Mouse (Mus musculus) hindbrain, embryonic 13.5 days (tissue): ENCODE data around the gene Ttll4. TPM values are rescaled to one million over a fixed set of nuclear protein-coding genes. Genes with fewer than 3 reads are reported as not detected.

ENCODE experiments used
- ATAC-seq: fragments of 200-750 bp; cut with Nextera tagmentation; 2 replicates; pipeline ENCODE4 v1.8.0; 2017; ENCODE audit warnings: moderate TSS enrichment; ENCODE audit not compliant: low FRiP score
- H3K27ac ChIP-seq: fragments of 300-500 bp; sonication (generic); 2 replicates; pipeline ENCODE4 v1.5.1; 2015; ENCODE audit warnings: inconsistent platforms, mild to moderate bottlenecking, moderate library complexity
- H3K27me3 ChIP-seq: fragments of 300-500 bp; sonication (generic); 2 replicates; pipeline ENCODE4 v1.6.1; 2015; ENCODE audit warnings: mild to moderate bottlenecking, inconsistent platforms
- H3K36me3 ChIP-seq: fragments of 300-500 bp; sonication (generic); 2 replicates; pipeline ENCODE4 v1.6.1; 2015; ENCODE audit warnings: mild to moderate bottlenecking, inconsistent platforms
- H3K4me1 ChIP-seq: fragments of 300-500 bp; sonication (generic); replicated peaks from 2 replicates; pipeline ENCODE4 v1.6.1; 2015; ENCODE audit warnings: inconsistent platforms
- H3K4me2 ChIP-seq: fragments of 300-500 bp; sonication (generic); 2 replicates; pipeline ENCODE4 v1.6.1; 2015; ENCODE audit warnings: inconsistent platforms, mild to moderate bottlenecking, moderate library complexity
- H3K4me3 ChIP-seq: fragments of 300-500 bp; sonication (generic); 2 replicates; pipeline ENCODE4 v1.5.1; 2015; ENCODE audit warnings: mild to moderate bottlenecking, inconsistent platforms
- H3K9ac ChIP-seq: fragments of 300-500 bp; sonication (generic); 2 replicates; pipeline ENCODE4 v1.6.1; 2015; ENCODE audit warnings: mild to moderate bottlenecking, inconsistent platforms
- H3K9me3 ChIP-seq: fragments of 300-500 bp; sonication (generic); 2 replicates; pipeline ENCODE4 v1.6.1; 2016; ENCODE audit warnings: inconsistent platforms
- WGBS: fragments of 180-500 bp; shearing (Covaris S2); methylation state at CpG from one replicate; pipeline ENCODE4 v1.1.7; 2015; 5-methylcytosine and 5-hydroxymethylcytosine counted together
- polyA plus RNA-seq: library from polyadenylated mRNA; unstranded; fragments of >200 nt; fragmentation: Nextera tagmentation; extraction: Ambion mirVana; gene quantifications from 2 replicates; pipeline ENCODE4 v1.2.1, GENCODE M21; 2015

Ttll4 gene
- polyA plus RNA-seq, 1 experiment from 2014 or later, result 13.3 TPM

DNA sequence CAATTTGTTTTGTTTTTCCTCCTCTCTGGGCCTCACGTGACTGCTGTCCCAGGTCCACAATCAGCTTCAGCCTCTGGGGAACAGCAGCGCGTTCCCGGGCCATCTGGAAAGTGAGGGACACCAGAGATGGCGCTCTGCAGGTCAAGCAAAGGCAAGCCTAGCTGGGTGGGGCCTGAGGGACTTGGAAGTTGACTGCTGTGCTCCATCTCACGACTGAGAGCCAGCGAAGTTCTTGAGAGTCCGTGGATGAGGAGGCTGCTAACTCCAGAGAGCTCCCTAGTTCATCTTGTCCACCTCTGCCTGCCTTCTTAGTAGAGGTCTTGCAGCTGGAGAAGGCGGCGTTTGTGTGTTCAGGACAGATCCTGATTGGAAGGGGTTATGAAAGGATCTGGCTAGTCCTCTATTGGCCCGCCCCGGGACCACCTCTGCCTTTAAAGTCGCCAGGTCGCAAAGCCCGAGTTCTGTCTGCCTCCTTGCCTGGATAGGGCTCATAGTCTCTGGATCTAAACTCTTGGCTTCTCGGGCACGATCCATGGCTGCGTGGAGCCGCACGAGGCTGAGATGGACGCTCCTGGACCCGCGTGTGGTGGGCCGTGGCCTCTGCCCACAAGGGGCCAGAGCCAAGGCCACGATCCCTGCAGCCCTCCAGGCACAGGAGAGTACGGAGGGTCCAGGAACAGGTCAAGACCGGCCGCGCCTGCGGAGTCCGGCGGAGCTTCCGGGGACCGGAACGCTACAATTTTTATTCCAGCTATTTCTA is 51.7 kb downstream of the Ttll4 start, which contains the start of gene Cyp27a1:
Gene Cyp27a1, plus strand, starts transcription at position 476 of the 760 bp plus-strand sequence.
- no peaks in the 10 kb centered on the region for H3K9me3 ChIP-seq
- ATAC-seq, result no peak
- H3K27me3 ChIP-seq, result peaks cover 17% of the 10 kb centered on the region
- H3K4me2 ChIP-seq, result peak within 1 kb of the TSS; percentile 88
- H3K9ac ChIP-seq, result peak within 1 kb of the TSS; percentile 73
- H3K4me3 ChIP-seq, result peak within 1 kb of the TSS; percentile 44
- H3K4me1 ChIP-seq, result peaks cover 14% of the 10 kb centered on the region
- H3K27ac ChIP-seq, result no peak within 1 kb of the TSS
- no peaks in the 10 kb centered on the region for H3K36me3 ChIP-seq
- 2% methylated on average over 35 of the region's 35 CpGs for WGBS

DNA sequence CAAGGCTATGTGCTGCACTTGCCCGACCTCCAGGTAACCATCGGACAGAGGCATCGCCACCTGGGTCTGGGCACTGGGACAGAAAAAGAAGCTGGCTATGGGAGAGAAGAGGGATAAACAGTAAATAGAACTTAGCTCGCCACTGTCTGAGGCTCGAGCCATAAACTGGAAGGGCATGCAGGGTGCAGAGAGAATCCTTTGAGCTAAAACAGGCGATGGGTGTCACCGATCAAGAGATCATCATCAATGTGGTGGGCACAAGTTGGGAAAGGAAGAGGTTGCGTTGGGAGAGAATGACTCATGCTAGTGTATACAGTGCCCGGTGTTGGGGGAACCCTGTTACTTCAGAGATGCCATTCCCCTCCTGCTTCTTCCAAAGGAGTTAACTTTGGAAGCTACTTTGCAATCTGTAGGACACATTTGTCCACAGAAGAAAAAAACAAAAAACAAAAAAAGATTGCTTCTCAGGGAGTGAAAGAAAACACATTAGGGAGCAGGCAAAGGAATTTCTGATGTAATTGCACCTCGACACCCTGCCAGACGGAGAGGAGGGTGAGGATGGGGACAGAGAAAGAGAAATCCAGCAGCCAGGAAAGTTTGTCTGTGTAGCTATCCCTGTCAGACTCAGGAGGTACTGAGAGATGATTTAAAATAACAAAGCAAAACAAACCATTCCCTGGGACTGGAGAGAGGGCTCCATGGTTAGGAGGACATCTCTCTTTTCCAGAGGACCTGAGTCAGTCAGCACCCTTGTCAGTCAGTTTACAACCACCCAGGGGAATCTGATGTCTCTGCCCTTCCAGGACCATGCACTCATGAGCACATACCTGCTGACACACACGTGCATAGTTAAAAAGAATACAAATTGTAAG is 52.5 kb downstream of the Ttll4 start:
- Histone ChIP-seq H3K4me2 (peak overlapping the region; percentile 88), H3K4me1 (peaks cover 14% of the 10 kb centered on the region), H3K9me3 (no peaks in the 10 kb centered on the region), H3K27me3 (peaks cover 17% of the 10 kb centered on the region), H3K9ac (peak overlapping the region; percentile 73), H3K27ac (no peak overlapping the region), H3K4me3 (peak overlapping the region; percentile 44), H3K36me3 (no peaks in the 10 kb centered on the region)
- no peak for ATAC-seq
- WGBS, result 32% methylated on average over 12 of the region's 12 CpGs

DNA sequence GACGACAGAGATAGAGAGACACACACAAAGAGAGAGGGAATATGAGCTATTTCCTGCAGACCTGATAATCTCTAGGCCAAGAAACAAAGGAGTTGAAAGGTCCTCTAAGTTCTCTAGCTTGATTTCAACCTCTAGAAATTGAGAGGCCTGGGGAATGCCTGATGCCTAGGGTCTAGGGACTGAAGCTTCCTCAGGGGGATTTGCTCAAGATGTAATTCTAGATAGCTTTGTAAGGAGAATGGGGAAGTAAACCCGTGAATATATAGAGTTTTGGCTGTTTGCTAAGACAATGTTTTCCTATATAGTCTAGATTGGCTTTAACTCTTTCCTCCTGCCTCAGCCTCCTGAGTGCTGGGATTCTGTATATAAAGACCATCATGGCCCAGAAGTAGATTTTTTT is 53.4 kb downstream of the Ttll4 start:
- Histone ChIP-seq H3K4me3 (no peak overlapping the region), H3K36me3 (no peaks in the 10 kb centered on the region), H3K9me3 (no peaks in the 10 kb centered on the region), H3K4me2 (no peak overlapping the region), H3K4me1 (peaks cover 14% of the 10 kb centered on the region), H3K27me3 (peaks cover 17% of the 10 kb centered on the region), H3K9ac (no peak overlapping the region), H3K27ac (no peak overlapping the region)
- whole genome bisulfite sequencing, result 70% methylated on average over 2 of the region's 2 CpGs
- ATAC-seq, result no peak

DNA sequence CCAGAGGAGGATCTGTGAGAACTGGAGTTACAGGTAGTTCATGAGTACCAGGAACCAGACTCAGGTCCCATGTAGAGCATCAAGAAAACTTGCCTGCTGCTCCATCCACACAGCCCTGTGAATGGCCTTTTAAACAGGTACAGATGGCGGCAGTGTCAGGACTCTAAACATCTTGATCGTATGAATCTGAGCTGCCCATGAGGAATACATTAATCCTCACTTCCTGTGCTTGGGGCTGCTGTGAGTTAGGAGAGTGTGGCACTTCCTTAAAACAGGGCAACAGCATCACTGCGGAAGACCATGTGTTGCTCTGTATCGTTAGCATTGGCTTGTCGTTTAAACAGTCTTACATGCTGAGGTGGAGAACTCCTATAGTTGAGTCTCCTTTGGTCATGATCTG is 53.9 kb downstream of the Ttll4 start:
- no peak for ATAC-seq
- H3K27me3 ChIP-seq, result peaks cover 17% of the 10 kb centered on the region
- H3K27ac ChIP-seq, result no peak overlapping the region
- peaks cover 14% of the 10 kb centered on the region for H3K4me1 ChIP-seq
- H3K36me3 ChIP-seq, result no peaks in the 10 kb centered on the region
- H3K4me2 ChIP-seq, result no peak overlapping the region
- no peaks in the 10 kb centered on the region for H3K9me3 ChIP-seq
- WGBS, result 80% methylated on average over 5 of the region's 5 CpGs
- no peak overlapping the region for H3K9ac ChIP-seq
- H3K4me3 ChIP-seq, result no peak overlapping the region

DNA sequence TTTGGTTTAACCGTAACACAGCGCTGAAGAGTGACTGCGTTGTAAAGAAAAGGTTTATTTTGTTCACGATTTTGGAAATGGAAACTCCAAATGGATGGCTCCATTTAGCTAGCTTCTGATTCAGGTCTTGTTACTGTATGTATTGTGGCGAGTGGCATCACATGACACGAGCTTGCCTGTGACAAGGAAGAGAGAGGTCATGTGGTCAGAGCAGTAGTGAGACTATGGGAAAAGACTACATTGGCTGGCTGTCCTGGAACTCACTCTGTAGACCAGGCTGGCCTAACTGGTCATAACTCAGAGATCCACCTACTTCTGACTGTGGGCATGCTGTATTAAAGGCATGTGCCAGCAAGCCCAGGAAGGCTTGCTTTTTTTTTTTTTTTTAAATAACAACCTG is 54.3 kb downstream of the Ttll4 start:
- H3K4me1 ChIP-seq, result peaks cover 14% of the 10 kb centered on the region
- 89% methylated on average over 6 of the region's 6 CpGs for WGBS
- H3K9me3 ChIP-seq, result no peaks in the 10 kb centered on the region
- no peak overlapping the region for H3K4me2 ChIP-seq
- H3K36me3 ChIP-seq, result no peaks in the 10 kb centered on the region
- no peak overlapping the region for H3K27ac ChIP-seq
- ATAC-seq, result no peak
- no peak overlapping the region for H3K4me3 ChIP-seq
- H3K27me3 ChIP-seq, result peaks cover 17% of the 10 kb centered on the region
- no peak overlapping the region for H3K9ac ChIP-seq

DNA sequence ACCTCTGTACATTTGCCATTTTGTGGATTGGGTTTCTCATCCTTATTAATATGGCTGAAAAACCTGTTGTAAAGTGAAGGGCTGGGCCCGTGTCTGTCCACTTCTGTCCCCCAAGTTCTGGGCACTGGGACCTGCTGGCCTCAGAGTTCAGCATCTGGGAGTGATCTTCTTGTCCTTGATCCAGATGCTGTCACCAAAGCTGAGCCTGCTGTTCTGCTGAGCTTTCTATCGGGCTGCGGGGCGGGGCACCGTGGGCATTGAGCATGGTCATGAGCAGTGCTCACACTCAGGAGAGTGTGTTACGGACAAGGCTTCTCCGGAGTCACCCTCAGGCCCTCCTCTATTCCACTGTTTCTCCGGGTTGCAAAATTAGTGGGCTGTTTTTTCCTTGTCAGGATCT is 56.6 kb downstream of the Ttll4 start:
- Histone ChIP-seq H3K4me2 (no peak overlapping the region), H3K9ac (no peak overlapping the region), H3K4me3 (no peak overlapping the region), H3K36me3 (no peaks in the 10 kb centered on the region), H3K27ac (no peak overlapping the region), H3K4me1 (peaks cover 7% of the 10 kb centered on the region), H3K9me3 (no peaks in the 10 kb centered on the region), H3K27me3 (peaks cover 17% of the 10 kb centered on the region)
- ATAC-seq, result no peak
- WGBS, result 85% methylated on average over 8 of the region's 8 CpGs

DNA sequence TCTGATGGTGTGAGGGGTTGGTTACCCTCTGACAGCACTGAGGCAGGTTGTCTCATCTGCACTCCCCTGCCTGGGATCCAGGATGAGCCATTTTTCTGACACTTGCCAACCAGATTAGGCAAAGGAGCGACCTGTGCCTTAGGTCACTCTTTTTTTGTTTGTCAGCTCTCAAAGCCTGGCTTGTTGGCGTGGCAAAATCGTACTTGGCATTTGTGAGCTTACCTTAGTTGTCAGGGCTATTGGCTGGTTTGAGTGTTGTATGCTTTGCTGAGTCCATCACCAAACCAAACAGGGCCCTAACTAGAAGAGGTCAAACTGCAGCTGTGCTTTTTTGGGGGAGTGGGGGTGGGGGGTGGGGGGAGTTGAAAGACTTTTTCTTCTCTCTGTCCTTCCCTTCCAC is 57.7 kb downstream of the Ttll4 start:
- ATAC-seq, result no peak
- no peak overlapping the region for H3K9ac ChIP-seq
- 72% methylated on average over 3 of the region's 3 CpGs for WGBS
- H3K9me3 ChIP-seq, result no peaks in the 10 kb centered on the region
- no peak overlapping the region for H3K4me2 ChIP-seq
- H3K27ac ChIP-seq, result no peak overlapping the region
- no peaks in the 10 kb centered on the region for H3K36me3 ChIP-seq
- H3K4me1 ChIP-seq, result no peaks in the 10 kb centered on the region
- peaks cover 6% of the 10 kb centered on the region; the same call in 1 of the 2 replicates for H3K27me3 ChIP-seq
- no peak overlapping the region for H3K4me3 ChIP-seq

DNA sequence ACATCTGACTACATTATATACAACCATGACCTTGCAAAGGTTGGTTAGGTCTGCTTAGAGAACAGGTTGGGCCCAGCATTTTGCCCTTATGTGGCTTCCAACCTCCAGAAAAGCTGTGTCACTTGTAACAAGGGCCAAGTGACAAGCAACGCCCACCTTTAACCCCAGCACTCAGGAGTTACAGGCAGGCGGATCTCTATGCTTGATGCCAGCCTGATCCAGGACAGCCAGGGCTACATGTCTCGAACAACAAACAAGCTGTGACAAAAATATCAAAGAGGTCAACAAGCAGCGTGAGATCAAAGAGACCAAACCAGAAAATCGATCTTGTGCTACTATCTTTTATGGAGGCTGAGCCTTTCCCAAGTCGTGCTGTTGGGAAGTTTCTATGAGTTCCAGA is 60.1 kb downstream of the Ttll4 start:
- H3K9ac ChIP-seq, result no peak overlapping the region
- H3K27ac ChIP-seq, result no peak overlapping the region
- H3K4me3 ChIP-seq, result no peak overlapping the region
- ATAC-seq, result no peak
- WGBS, result 82% methylated on average over 6 of the region's 6 CpGs
- H3K9me3 ChIP-seq, result no peaks in the 10 kb centered on the region
- H3K27me3 ChIP-seq, result no peaks in the 10 kb centered on the region
- H3K36me3 ChIP-seq, result no peaks in the 10 kb centered on the region
- H3K4me2 ChIP-seq, result no peak overlapping the region
- no peaks in the 10 kb centered on the region for H3K4me1 ChIP-seq

DNA sequence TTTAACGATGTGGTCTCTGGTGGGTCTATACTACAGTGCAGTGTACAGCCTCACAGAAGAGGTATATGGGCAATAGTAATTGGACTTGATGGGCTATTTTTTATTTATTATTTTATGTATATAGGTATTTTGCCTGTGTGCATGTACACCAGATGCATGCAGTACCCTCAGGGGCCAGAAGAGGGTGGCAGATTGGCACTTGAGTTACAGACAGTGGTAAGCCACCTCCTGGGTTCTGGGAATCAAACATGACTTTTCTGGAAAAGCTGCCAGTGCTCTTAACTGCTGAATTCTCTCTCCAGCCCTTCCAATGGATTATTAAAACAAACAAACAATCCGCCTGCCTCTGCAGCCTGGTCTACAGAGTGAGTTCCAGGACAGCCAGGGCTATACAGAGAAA is 62.2 kb downstream of the Ttll4 start:
- no peak overlapping the region for H3K9ac ChIP-seq
- H3K9me3 ChIP-seq, result no peaks in the 10 kb centered on the region
- WGBS, result 76% methylated on average over 2 of the region's 2 CpGs
- no peak overlapping the region for H3K27ac ChIP-seq
- H3K36me3 ChIP-seq, result no peaks in the 10 kb centered on the region
- H3K4me3 ChIP-seq, result no peak overlapping the region
- H3K4me1 ChIP-seq, result no peaks in the 10 kb centered on the region
- ATAC-seq, result no peak
- no peaks in the 10 kb centered on the region for H3K27me3 ChIP-seq
- H3K4me2 ChIP-seq, result no peak overlapping the region

DNA sequence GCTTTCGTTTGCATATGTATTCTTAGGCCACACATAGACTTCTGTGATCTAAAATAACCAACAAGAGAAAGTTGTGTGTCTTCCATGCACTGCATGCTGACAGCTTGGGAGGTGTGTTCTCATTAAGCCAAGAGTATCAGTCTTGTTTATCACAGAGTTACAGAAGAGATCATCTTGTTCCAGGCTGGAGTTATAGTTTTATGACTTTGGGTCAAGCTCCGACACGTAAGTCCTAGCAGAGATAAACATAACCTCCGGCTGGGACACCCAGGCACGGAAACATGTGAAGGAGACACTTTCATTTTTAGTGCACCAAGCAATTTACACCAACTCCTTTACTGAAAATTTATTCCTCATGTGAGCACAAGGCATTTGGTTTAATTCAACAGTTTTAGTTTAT is 64.6 kb downstream of the Ttll4 start:
- Histone ChIP-seq H3K4me2 (no peak overlapping the region), H3K27me3 (no peaks in the 10 kb centered on the region), H3K36me3 (no peaks in the 10 kb centered on the region), H3K4me3 (no peak overlapping the region), H3K9ac (no peak overlapping the region), H3K27ac (no peak overlapping the region), H3K4me1 (no peaks in the 10 kb centered on the region), H3K9me3 (no peaks in the 10 kb centered on the region)
- 88% methylated on average over 5 of the region's 5 CpGs for WGBS
- no peak for ATAC-seq

DNA sequence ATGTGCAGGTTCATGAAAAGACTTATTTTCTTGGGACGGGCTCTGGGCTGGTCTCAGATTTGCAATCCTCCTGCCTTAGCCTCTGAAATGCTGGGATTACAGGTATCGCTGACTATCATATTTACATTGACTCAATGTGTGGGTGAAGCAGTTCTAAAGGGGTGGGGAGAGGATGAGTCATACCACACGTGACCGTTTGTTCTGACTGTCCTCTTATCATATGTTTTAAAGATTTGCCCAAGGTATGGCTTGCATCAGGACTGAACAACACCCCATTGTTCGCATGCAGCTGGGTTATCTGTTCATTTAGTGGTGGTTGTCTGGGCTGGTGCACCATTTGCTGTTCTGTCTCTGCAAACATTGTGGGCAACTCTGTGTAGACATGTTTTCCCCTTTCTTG is 65.1 kb downstream of the Ttll4 start:
- no peak for ATAC-seq
- 86% methylated on average over 5 of the region's 5 CpGs for WGBS
- no peak overlapping the region for H3K4me2 ChIP-seq

DNA sequence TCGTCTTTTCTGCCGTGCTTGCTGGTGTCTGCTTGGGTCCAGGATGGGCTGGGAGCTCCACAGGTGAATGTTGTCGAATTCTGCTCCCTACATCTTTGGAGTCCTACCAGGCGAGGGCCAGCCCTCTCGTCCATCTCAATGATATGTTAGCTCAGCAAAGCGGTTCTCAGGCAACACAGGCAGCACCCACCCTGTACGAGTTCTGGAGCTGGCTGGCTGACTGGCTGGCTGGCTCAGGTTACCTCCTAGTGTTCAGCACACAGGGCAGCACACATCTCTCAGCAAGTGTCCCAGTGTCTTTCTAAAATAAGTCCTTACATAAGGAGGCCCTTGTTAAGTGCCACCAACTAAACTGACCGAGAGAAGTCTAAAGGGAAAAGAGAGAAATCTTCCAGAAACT is 66.9 kb downstream of the Ttll4 start:
- 78% methylated on average over 8 of the region's 8 CpGs for WGBS
- H3K4me1 ChIP-seq, result no peaks in the 10 kb centered on the region

More for the DNA sequence above, 65.1 kb downstream of the Ttll4 start:
- H3K36me3 ChIP-seq, result no peaks in the 10 kb centered on the region
- H3K27me3 ChIP-seq, result no peaks in the 10 kb centered on the region
- H3K9ac ChIP-seq, result no peak overlapping the region
- no peaks in the 10 kb centered on the region for H3K9me3 ChIP-seq
- no peak overlapping the region for H3K27ac ChIP-seq
- H3K4me3 ChIP-seq, result no peak overlapping the region
- H3K4me1 ChIP-seq, result no peaks in the 10 kb centered on the region

More for the DNA sequence above, 66.9 kb downstream of the Ttll4 start:
- Histone ChIP-seq H3K9me3 (no peaks in the 10 kb centered on the region), H3K36me3 (no peaks in the 10 kb centered on the region), H3K4me3 (no peak overlapping the region), H3K9ac (no peak overlapping the region), H3K27me3 (no peaks in the 10 kb centered on the region), H3K27ac (no peak overlapping the region), H3K4me2 (no peak overlapping the region)
- ATAC-seq, result no peak
